Mouse (Mus musculus): ENCODE data around the gene Calcrl. TPM values are rescaled to one million over a fixed set of nuclear protein-coding genes. Genes with fewer than 3 reads are reported as not detected.

Gene Calcrl
- polyA plus RNA-seq, 1 experiment from 2014 or later = 34.3 TPM

- no peak for DNase-seq (ENCODE audit: low spot score)
- no peak overlapping the region for H3K4me3 ChIP-seq (ENCODE audit: low read depth, low read length)
- ATAC-seq (replicated peaks; ENCODE audit: low FRiP score, low TSS enrichment, low read depth) = no peak; the same call in 1 of the 2 replicates
- peaks cover 6% of the 10 kb centered on the region; the same call in 1 of the 2 replicates for H3K36me3 ChIP-seq (ENCODE audit: control insufficient read depth, insufficient read depth, low read length)
- no peak overlapping the region for H3K9ac ChIP-seq (ENCODE audit: low read length)
- no peak overlapping the region for H3K27ac ChIP-seq (ENCODE audit: low read depth)
- no peak overlapping the region for H3K4me2 ChIP-seq (ENCODE audit: low read length)
- no peaks in the 10 kb centered on the region for H3K4me1 ChIP-seq (replicated peaks; ENCODE audit: control insufficient read depth, insufficient read depth, low read length)
- no peaks in the 10 kb centered on the region for H3K9me3 ChIP-seq (ENCODE audit: control insufficient read depth, low read length)
- 12% methylated on average over 5 of the region's 5 CpGs for WGBS
- H3K27me3 ChIP-seq (replicated peaks; ENCODE audit: control insufficient read depth, insufficient read depth, low read length) = no peaks in the 10 kb centered on the region
Measured at GRCm38 (mm10) chr2:84455236-84455799, 30.1 kb upstream of the Calcrl start.

GRCm38 (mm10) chr2:84454551-84455235 is 29.5 kb upstream of the Calcrl start:
- DNase-seq (ENCODE audit: low spot score) (no peak), ATAC-seq (replicated peaks; ENCODE audit: low FRiP score, low TSS enrichment, low read depth) (no peak; the same call in 1 of the 2 replicates)
- WGBS = 61% methylated on average over 10 of the region's 10 CpGs
- no peak overlapping the region for H3K4me3 ChIP-seq (ENCODE audit: low read depth, low read length)
- H3K9me3 ChIP-seq (ENCODE audit: control insufficient read depth, low read length) = no peaks in the 10 kb centered on the region
- H3K27me3 ChIP-seq (replicated peaks; ENCODE audit: control insufficient read depth, insufficient read depth, low read length) = no peaks in the 10 kb centered on the region
- H3K4me2 ChIP-seq (ENCODE audit: low read length) = no peak overlapping the region
- no peak overlapping the region for H3K9ac ChIP-seq (ENCODE audit: low read length)
- peaks cover 6% of the 10 kb centered on the region; the same call in 1 of the 2 replicates for H3K36me3 ChIP-seq (ENCODE audit: control insufficient read depth, insufficient read depth, low read length)
- no peaks in the 10 kb centered on the region for H3K4me1 ChIP-seq (replicated peaks; ENCODE audit: control insufficient read depth, insufficient read depth, low read length)
- no peak overlapping the region for H3K27ac ChIP-seq (ENCODE audit: low read depth)

GRCm38 (mm10) chr2:84454051-84454450 is 28.8 kb upstream of the Calcrl start:
- no peak overlapping the region for H3K4me3 ChIP-seq (ENCODE audit: low read depth, low read length)
- no peaks in the 10 kb centered on the region for H3K27me3 ChIP-seq (replicated peaks; ENCODE audit: control insufficient read depth, insufficient read depth, low read length)
- H3K27ac ChIP-seq (ENCODE audit: low read depth) = no peak overlapping the region
- H3K4me1 ChIP-seq (replicated peaks; ENCODE audit: control insufficient read depth, insufficient read depth, low read length) = no peaks in the 10 kb centered on the region
- peak; percentile 56; the same call in 1 of the 2 replicates for ATAC-seq (replicated peaks; ENCODE audit: low FRiP score, low TSS enrichment, low read depth)
- H3K9ac ChIP-seq (ENCODE audit: low read length) = no peak overlapping the region
- H3K9me3 ChIP-seq (ENCODE audit: control insufficient read depth, low read length) = no peaks in the 10 kb centered on the region
- WGBS = 14% methylated on average over 5 of the region's 5 CpGs
- no peak overlapping the region for H3K4me2 ChIP-seq (ENCODE audit: low read length)
- H3K36me3 ChIP-seq (ENCODE audit: control insufficient read depth, insufficient read depth, low read length) = peaks cover 6% of the 10 kb centered on the region; the same call in 1 of the 2 replicates
- DNase-seq (ENCODE audit: low spot score) = no peak

- Histone ChIP-seq H3K4me1 (replicated peaks; ENCODE audit: control insufficient read depth, insufficient read depth, low read length) (no peaks in the 10 kb centered on the region), H3K4me2 (ENCODE audit: low read length) (no peak overlapping the region), H3K9ac (ENCODE audit: low read length) (no peak overlapping the region), H3K9me3 (ENCODE audit: control insufficient read depth, low read length) (no peaks in the 10 kb centered on the region), H3K36me3 (ENCODE audit: control insufficient read depth, insufficient read depth, low read length) (peaks cover 21% of the 10 kb centered on the region), H3K27ac (ENCODE audit: low read depth) (no peak overlapping the region), H3K27me3 (replicated peaks; ENCODE audit: control insufficient read depth, insufficient read depth, low read length) (no peaks in the 10 kb centered on the region), H3K4me3 (ENCODE audit: low read depth, low read length) (no peak overlapping the region)
- DNase-seq (ENCODE audit: low spot score) (no peak), ATAC-seq (replicated peaks; ENCODE audit: low FRiP score, low TSS enrichment, low read depth) (no peak)
- 93% methylated on average over 1 of the region's 1 CpGs for WGBS
Measured at GRCm38 (mm10) chr2:84445499-84445898, 20.3 kb upstream of the Calcrl start.

GRCm38 (mm10) chr2:84441940-84442339 is 16.7 kb upstream of the Calcrl start:
- no peak overlapping the region for H3K4me2 ChIP-seq (ENCODE audit: low read length)
- H3K27ac ChIP-seq (ENCODE audit: low read depth) = no peak overlapping the region
- no peak overlapping the region for H3K9ac ChIP-seq (ENCODE audit: low read length)
- no peak for ATAC-seq (replicated peaks; ENCODE audit: low FRiP score, low TSS enrichment, low read depth)
- H3K4me3 ChIP-seq (ENCODE audit: low read depth, low read length) = no peak overlapping the region
- 73% methylated on average over 5 of the region's 5 CpGs for WGBS
- no peaks in the 10 kb centered on the region for H3K9me3 ChIP-seq (ENCODE audit: control insufficient read depth, low read length)
- no peaks in the 10 kb centered on the region for H3K27me3 ChIP-seq (replicated peaks; ENCODE audit: control insufficient read depth, insufficient read depth, low read length)
- no peaks in the 10 kb centered on the region for H3K4me1 ChIP-seq (replicated peaks; ENCODE audit: control insufficient read depth, insufficient read depth, low read length)
- DNase-seq (ENCODE audit: low spot score) = no peak
- H3K36me3 ChIP-seq (ENCODE audit: control insufficient read depth, insufficient read depth, low read length) = peaks cover 23% of the 10 kb centered on the region

GRCm38 (mm10) chr2:84429724-84430123 is 4.5 kb upstream of the Calcrl start:
- Histone ChIP-seq H3K9ac (ENCODE audit: low read length) (no peak overlapping the region), H3K4me3 (ENCODE audit: low read depth, low read length) (no peak overlapping the region), H3K4me1 (replicated peaks; ENCODE audit: control insufficient read depth, insufficient read depth, low read length) (peaks cover 4% of the 10 kb centered on the region; the same call in 1 of the 2 replicates), H3K27me3 (replicated peaks; ENCODE audit: control insufficient read depth, insufficient read depth, low read length) (no peaks in the 10 kb centered on the region), H3K27ac (ENCODE audit: low read depth) (no peak overlapping the region), H3K4me2 (ENCODE audit: low read length) (peak overlapping the region; percentile 11; the same call in 1 of the 2 replicates), H3K9me3 (ENCODE audit: control insufficient read depth, low read length) (no peaks in the 10 kb centered on the region), H3K36me3 (ENCODE audit: control insufficient read depth, insufficient read depth, low read length) (no peaks in the 10 kb centered on the region)
- DNase-seq (ENCODE audit: low spot score) = no peak
- ATAC-seq (replicated peaks; ENCODE audit: low FRiP score, low TSS enrichment, low read depth) = peak; percentile 37; the same call in 1 of the 2 replicates
- 45% methylated on average over 11 of the region's 11 CpGs for WGBS

- no peaks in the 10 kb centered on the region for H3K27me3 ChIP-seq (replicated peaks; ENCODE audit: control insufficient read depth, insufficient read depth, low read length)
- ATAC-seq (replicated peaks; ENCODE audit: low FRiP score, low TSS enrichment, low read depth) (no peak), DNase-seq (ENCODE audit: low spot score) (no peak)
- no peaks in the 10 kb centered on the region for H3K36me3 ChIP-seq (ENCODE audit: control insufficient read depth, insufficient read depth, low read length)
- H3K4me3 ChIP-seq (ENCODE audit: low read depth, low read length) = no peak overlapping the region
- H3K4me2 ChIP-seq (ENCODE audit: low read length) = no peak overlapping the region
- no peaks in the 10 kb centered on the region for H3K9me3 ChIP-seq (ENCODE audit: control insufficient read depth, low read length)
- no peak overlapping the region for H3K27ac ChIP-seq (ENCODE audit: low read depth)
- WGBS = 39% methylated on average over 3 of the region's 3 CpGs
- no peak overlapping the region for H3K9ac ChIP-seq (ENCODE audit: low read length)
- H3K4me1 ChIP-seq (replicated peaks; ENCODE audit: control insufficient read depth, insufficient read depth, low read length) = peaks cover 9% of the 10 kb centered on the region; the same call in 1 of the 2 replicates
Measured at GRCm38 (mm10) chr2:84428836-84429235, 3.6 kb upstream of the Calcrl start.

GRCm38 (mm10) chr2:84426531-84426930 is 1.3 kb upstream of the Calcrl start:
- no peaks in the 10 kb centered on the region for H3K9me3 ChIP-seq (ENCODE audit: control insufficient read depth, low read length)
- H3K4me2 ChIP-seq (ENCODE audit: low read length) = no peak overlapping the region; the same call in 1 of the 2 replicates
- WGBS = 54% methylated on average over 4 of the region's 4 CpGs
- no peak overlapping the region for H3K4me3 ChIP-seq (ENCODE audit: low read depth, low read length)
- H3K9ac ChIP-seq (ENCODE audit: low read length) = no peak overlapping the region
- H3K36me3 ChIP-seq (ENCODE audit: control insufficient read depth, insufficient read depth, low read length) = no peaks in the 10 kb centered on the region
- no peak for DNase-seq (ENCODE audit: low spot score)
- no peak for ATAC-seq (replicated peaks; ENCODE audit: low FRiP score, low TSS enrichment, low read depth)
- H3K27ac ChIP-seq (ENCODE audit: low read depth) = no peak overlapping the region
- no peaks in the 10 kb centered on the region for H3K27me3 ChIP-seq (replicated peaks; ENCODE audit: control insufficient read depth, insufficient read depth, low read length)
- peaks cover 9% of the 10 kb centered on the region; the same call in 1 of the 2 replicates for H3K4me1 ChIP-seq (replicated peaks; ENCODE audit: control insufficient read depth, insufficient read depth, low read length)
